Mouse (Mus musculus) neural tube, embryonic 15.5 days (tissue): ENCODE data around the gene 1700001P01Rik. TPM values are rescaled to one million over a fixed set of nuclear protein-coding genes. Genes with fewer than 3 reads are reported as not detected.
A peak's percentile ranks its signal among the peaks of the same experiment; 100 is the strongest.

Experiments used
- ATAC-seq: fragments of 200-750 bp; cut with Nextera tagmentation; 2 replicates; pipeline ENCODE4 v1.8.0; 2017; ENCODE audit warnings: mild to moderate bottlenecking, moderate TSS enrichment, moderate library complexity; ENCODE audit not compliant: low FRiP score
- H3K27ac ChIP-seq: fragments of 300-500 bp; sonication (generic); replicated peaks from 2 replicates; pipeline ENCODE4 v1.5.1; 2015; ENCODE audit warnings: mild to moderate bottlenecking, inconsistent platforms
- H3K27me3 ChIP-seq: fragments of 300-500 bp; sonication (generic); replicated peaks from 2 replicates; pipeline ENCODE4 v1.6.1; 2015; ENCODE audit warnings: inconsistent platforms
- H3K36me3 ChIP-seq: fragments of 300-500 bp; sonication (generic); 2 replicates; pipeline ENCODE4 v1.6.1; 2015; ENCODE audit warnings: inconsistent platforms
- H3K4me1 ChIP-seq: fragments of 300-500 bp; sonication (generic); 2 replicates; pipeline ENCODE4 v1.6.1; 2015; ENCODE audit warnings: inconsistent platforms
- H3K4me2 ChIP-seq: fragments of 300-500 bp; sonication (generic); 2 replicates; pipeline ENCODE4 v1.6.1; 2015; ENCODE audit warnings: inconsistent platforms, mild to moderate bottlenecking, moderate library complexity
- H3K4me3 ChIP-seq: fragments of 300-500 bp; sonication (generic); replicated peaks from 2 replicates; pipeline ENCODE4 v1.5.1; 2015; ENCODE audit warnings: mild to moderate bottlenecking, inconsistent platforms
- H3K9ac ChIP-seq: fragments of 300-500 bp; sonication (generic); replicated peaks from 2 replicates; pipeline ENCODE4 v1.6.1; 2015; ENCODE audit warnings: mild to moderate bottlenecking, inconsistent platforms
- H3K9me3 ChIP-seq: fragments of 300-500 bp; sonication (generic); replicated peaks from 2 replicates; pipeline ENCODE4 v1.6.1; 2016; ENCODE audit warnings: inconsistent platforms
- WGBS: fragments of 180-500 bp; shearing (Covaris S2); methylation state at CpG from one replicate; pipeline ENCODE4 v1.1.7; 2015; ENCODE audit warnings: mixed read lengths; 5-methylcytosine and 5-hydroxymethylcytosine counted together
- polyA plus RNA-seq: library from polyadenylated mRNA; unstranded; fragments of >200 nt; fragmentation: Nextera tagmentation; extraction: Ambion mirVana; gene quantifications from 2 replicates; pipeline ENCODE4 v1.2.1, GENCODE M21; 2015

Gene 1700001P01Rik
- polyA plus RNA-seq, 1 experiment from 2014 or later, result 0.88 TPM

DNA sequence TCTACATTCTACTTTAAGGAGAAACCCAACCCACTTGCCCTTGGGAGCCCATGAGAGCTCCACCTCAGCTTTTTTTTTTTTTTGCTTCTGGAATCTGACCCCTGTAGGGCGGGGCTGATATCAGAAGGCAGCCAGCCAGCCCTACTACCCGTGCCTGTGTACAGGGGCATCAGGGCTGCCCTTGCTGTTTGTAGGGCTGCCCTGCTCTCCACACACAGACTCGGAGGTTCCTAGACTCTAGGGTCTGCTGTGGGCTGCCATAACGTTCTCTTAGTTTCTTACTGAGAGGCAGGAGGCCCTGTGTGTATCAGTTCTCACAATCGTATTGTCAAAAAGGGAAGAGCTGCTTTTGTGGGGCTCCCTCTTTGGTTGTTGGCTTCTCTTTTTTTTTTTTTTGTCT lies 41.7 kb upstream of the 1700001P01Rik start:
- peaks cover 50% of the 10 kb centered on the region for H3K36me3 ChIP-seq
- H3K4me1 ChIP-seq, result peaks cover 64% of the 10 kb centered on the region
- 60% methylated on average over 5 of the region's 5 CpGs for WGBS

DNA sequence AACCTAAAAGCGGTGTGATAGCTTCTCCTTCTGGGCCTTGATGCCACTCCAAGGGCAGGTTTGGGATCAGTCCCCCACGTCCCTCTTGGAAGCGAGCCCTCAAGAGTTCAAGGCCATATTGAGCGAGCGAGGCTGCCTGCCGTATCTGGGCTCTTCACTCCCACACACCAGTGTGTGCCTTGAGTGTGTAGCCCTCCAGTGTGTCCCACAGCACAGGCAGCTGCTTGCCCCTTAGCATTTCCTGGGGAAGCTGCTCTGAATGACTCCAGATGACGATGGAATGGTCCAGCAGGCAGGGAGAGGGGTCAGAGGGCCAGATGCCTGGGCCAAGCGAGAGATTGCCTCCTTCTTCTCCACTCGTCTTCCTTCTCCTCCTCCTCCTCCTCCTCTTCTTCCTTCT lies 41.2 kb upstream of the 1700001P01Rik start:
- peaks cover 50% of the 10 kb centered on the region for H3K36me3 ChIP-seq
- H3K4me1 ChIP-seq, result peaks cover 68% of the 10 kb centered on the region
- H3K9ac ChIP-seq, result no peak overlapping the region
- 73% methylated on average over 9 of the region's 9 CpGs for WGBS
- H3K4me3 ChIP-seq, result no peak overlapping the region
- no peak overlapping the region for H3K4me2 ChIP-seq
- no peaks in the 10 kb centered on the region for H3K27me3 ChIP-seq
- no peaks in the 10 kb centered on the region for H3K9me3 ChIP-seq
- ATAC-seq, result no peak
- H3K27ac ChIP-seq, result peak overlapping the region; percentile 51; the same call in 1 of the 2 replicates

More for the DNA sequence above, 41.7 kb upstream of the 1700001P01Rik start:
- Histone ChIP-seq H3K4me3 (no peak overlapping the region), H3K4me2 (no peak overlapping the region), H3K27ac (peak overlapping the region; percentile 51), H3K9me3 (no peaks in the 10 kb centered on the region), H3K27me3 (no peaks in the 10 kb centered on the region), H3K9ac (no peak overlapping the region)
- no peak for ATAC-seq

DNA sequence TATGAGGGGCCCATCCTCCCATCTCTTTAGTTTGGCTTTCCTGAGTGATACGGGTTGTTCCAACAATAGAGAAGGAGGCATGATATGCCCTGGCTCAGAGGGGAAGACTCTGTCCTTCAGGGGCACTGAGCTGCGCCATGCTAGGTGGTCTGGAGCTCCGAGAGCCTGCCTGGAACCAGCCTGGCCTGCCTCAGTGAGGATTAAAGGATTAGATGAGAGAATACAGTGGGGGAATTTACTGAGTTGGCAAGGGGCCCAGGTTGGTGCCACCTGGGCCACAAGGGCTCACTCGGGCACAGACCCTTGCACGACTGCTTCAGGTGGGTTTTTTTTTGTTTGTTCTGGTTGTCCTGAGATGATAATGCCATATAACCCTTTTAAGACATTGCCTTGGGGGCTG lies 40.5 kb upstream of the 1700001P01Rik start:
- no peak overlapping the region for H3K9ac ChIP-seq
- no peaks in the 10 kb centered on the region for H3K9me3 ChIP-seq
- H3K4me3 ChIP-seq, result no peak overlapping the region
- H3K4me2 ChIP-seq, result no peak overlapping the region
- H3K4me1 ChIP-seq, result peaks cover 72% of the 10 kb centered on the region
- ATAC-seq, result no peak
- H3K27me3 ChIP-seq, result no peaks in the 10 kb centered on the region
- H3K36me3 ChIP-seq, result peaks cover 46% of the 10 kb centered on the region
- WGBS, result 78% methylated on average over 5 of the region's 5 CpGs
- H3K27ac ChIP-seq, result no peak overlapping the region

DNA sequence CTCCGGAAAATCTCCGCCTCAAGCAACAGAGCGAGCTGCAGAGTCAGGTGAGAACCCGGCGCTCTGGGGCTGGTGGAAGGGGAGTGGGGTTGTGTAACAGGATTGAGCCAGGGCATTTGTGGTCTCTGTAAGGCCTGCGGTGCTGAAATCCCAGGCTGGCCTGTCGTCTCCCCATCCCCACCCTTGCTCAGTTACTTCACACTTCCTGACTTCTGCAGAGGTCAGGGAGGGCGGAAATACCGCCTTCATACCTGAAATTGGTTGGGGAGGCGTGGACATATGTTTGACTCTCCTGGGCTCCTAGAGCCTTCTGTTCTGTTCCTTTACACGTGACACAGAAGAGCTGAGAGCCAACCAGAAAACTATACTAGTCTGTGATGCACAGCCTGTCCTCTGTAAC lies 40.0 kb upstream of the 1700001P01Rik start:
- 95% methylated on average over 11 of the region's 11 CpGs for WGBS
- no peak for ATAC-seq
- H3K27me3 ChIP-seq, result no peaks in the 10 kb centered on the region
- no peak overlapping the region for H3K4me2 ChIP-seq
- H3K9ac ChIP-seq, result no peak overlapping the region
- H3K4me1 ChIP-seq, result peaks cover 72% of the 10 kb centered on the region
- H3K36me3 ChIP-seq, result peaks cover 42% of the 10 kb centered on the region
- H3K9me3 ChIP-seq, result no peaks in the 10 kb centered on the region
- H3K4me3 ChIP-seq, result no peak overlapping the region
- H3K27ac ChIP-seq, result no peak overlapping the region

- 76% methylated on average over 17 of the region's 17 CpGs for WGBS
- Histone ChIP-seq H3K27me3 (no peaks in the 10 kb centered on the region), H3K9me3 (no peaks in the 10 kb centered on the region), H3K4me1 (peaks cover 76% of the 10 kb centered on the region), H3K4me3 (no peak overlapping the region), H3K9ac (no peak overlapping the region), H3K4me2 (no peak overlapping the region), H3K36me3 (peaks cover 37% of the 10 kb centered on the region), H3K27ac (peak overlapping the region; percentile 83; the same call in 1 of the 2 replicates)
- ATAC-seq, result no peak
Observed at GRCm38 (mm10) chr11:97813746-97814515, 38.2 kb upstream of the 1700001P01Rik start.

- Histone ChIP-seq H3K36me3 (peaks cover 41% of the 10 kb centered on the region), H3K27me3 (no peaks in the 10 kb centered on the region), H3K4me1 (peaks cover 76% of the 10 kb centered on the region), H3K27ac (peak overlapping the region; percentile 83), H3K9me3 (no peaks in the 10 kb centered on the region), H3K4me3 (no peak overlapping the region), H3K9ac (no peak overlapping the region), H3K4me2 (peak overlapping the region; percentile 46)
- peak; percentile 10; the same call in 1 of the 2 replicates for ATAC-seq
- 39% methylated on average over 7 of the region's 7 CpGs for WGBS
Observed at GRCm38 (mm10) chr11:97813085-97813484, 37.4 kb upstream of the 1700001P01Rik start.

GRCm38 (mm10) chr11:97812491-97812921 lies 36.8 kb upstream of the 1700001P01Rik start:
- 31% methylated on average over 3 of the region's 3 CpGs for WGBS
- Histone ChIP-seq H3K9ac (peak overlapping the region; percentile 28; the same call in 1 of the 2 replicates), H3K36me3 (peaks cover 46% of the 10 kb centered on the region), H3K4me1 (peaks cover 78% of the 10 kb centered on the region), H3K27ac (peak overlapping the region; percentile 83), H3K4me2 (peak overlapping the region; percentile 46), H3K9me3 (no peaks in the 10 kb centered on the region), H3K4me3 (0 out of 2 replicates have a peak overlapping the region, but pooled peaks have one; percentile 5), H3K27me3 (no peaks in the 10 kb centered on the region)
- peak; percentile 88 for ATAC-seq

GRCm38 (mm10) chr11:97811569-97812362 lies 36.0 kb upstream of the 1700001P01Rik start:
- peak overlapping the region; percentile 83 for H3K27ac ChIP-seq
- no peaks in the 10 kb centered on the region for H3K27me3 ChIP-seq
- H3K4me3 ChIP-seq, result no peak overlapping the region
- peaks cover 50% of the 10 kb centered on the region for H3K36me3 ChIP-seq
- peaks cover 78% of the 10 kb centered on the region for H3K4me1 ChIP-seq
- peak overlapping the region; percentile 46 for H3K4me2 ChIP-seq
- H3K9ac ChIP-seq, result peak overlapping the region; percentile 17; the same call in 1 of the 2 replicates
- ATAC-seq, result peak; percentile 32; the same call in 1 of the 2 replicates
- WGBS, result 29% methylated on average over 12 of the region's 13 CpGs
- H3K9me3 ChIP-seq, result no peaks in the 10 kb centered on the region

DNA sequence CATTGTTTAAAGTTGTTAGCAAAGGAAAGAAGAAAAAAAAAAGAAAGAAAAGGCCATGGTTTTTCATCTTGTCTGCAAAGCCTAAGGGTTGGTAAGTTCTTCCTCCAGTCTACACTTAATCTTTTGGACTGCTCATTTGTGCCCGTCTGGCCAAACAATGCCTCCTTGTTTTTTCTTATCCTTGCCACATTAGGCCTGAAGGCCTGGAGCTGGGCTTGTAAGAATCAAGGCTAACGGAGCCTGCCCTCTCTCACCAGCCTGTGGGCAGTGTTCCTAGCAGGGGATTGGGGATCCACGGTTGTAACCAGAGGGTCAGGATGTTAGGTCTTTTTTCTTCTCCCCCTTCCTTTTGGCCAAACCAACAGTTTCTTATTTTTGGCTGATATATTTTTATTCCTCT lies 35.3 kb upstream of the 1700001P01Rik start:
- peaks cover 85% of the 10 kb centered on the region for H3K4me1 ChIP-seq
- H3K9ac ChIP-seq, result no peak overlapping the region
- H3K4me2 ChIP-seq, result no peak overlapping the region
- H3K27me3 ChIP-seq, result no peaks in the 10 kb centered on the region
- no peak overlapping the region for H3K4me3 ChIP-seq
- 22% methylated on average over 3 of the region's 3 CpGs for WGBS
- peak overlapping the region; percentile 4; the same call in 1 of the 2 replicates for H3K27ac ChIP-seq
- peaks cover 42% of the 10 kb centered on the region for H3K36me3 ChIP-seq
- ATAC-seq, result no peak
- H3K9me3 ChIP-seq, result no peaks in the 10 kb centered on the region

- Histone ChIP-seq H3K9me3 (no peaks in the 10 kb centered on the region), H3K4me3 (no peak overlapping the region), H3K27ac (peak overlapping the region; percentile 4; the same call in 1 of the 2 replicates), H3K36me3 (peaks cover 36% of the 10 kb centered on the region), H3K4me2 (no peak overlapping the region), H3K9ac (no peak overlapping the region), H3K4me1 (peaks cover 85% of the 10 kb centered on the region), H3K27me3 (no peaks in the 10 kb centered on the region)
- WGBS, result 87% methylated on average over 7 of the region's 7 CpGs
- ATAC-seq, result no peak
Observed at GRCm38 (mm10) chr11:97810356-97810755, 34.6 kb upstream of the 1700001P01Rik start.

DNA sequence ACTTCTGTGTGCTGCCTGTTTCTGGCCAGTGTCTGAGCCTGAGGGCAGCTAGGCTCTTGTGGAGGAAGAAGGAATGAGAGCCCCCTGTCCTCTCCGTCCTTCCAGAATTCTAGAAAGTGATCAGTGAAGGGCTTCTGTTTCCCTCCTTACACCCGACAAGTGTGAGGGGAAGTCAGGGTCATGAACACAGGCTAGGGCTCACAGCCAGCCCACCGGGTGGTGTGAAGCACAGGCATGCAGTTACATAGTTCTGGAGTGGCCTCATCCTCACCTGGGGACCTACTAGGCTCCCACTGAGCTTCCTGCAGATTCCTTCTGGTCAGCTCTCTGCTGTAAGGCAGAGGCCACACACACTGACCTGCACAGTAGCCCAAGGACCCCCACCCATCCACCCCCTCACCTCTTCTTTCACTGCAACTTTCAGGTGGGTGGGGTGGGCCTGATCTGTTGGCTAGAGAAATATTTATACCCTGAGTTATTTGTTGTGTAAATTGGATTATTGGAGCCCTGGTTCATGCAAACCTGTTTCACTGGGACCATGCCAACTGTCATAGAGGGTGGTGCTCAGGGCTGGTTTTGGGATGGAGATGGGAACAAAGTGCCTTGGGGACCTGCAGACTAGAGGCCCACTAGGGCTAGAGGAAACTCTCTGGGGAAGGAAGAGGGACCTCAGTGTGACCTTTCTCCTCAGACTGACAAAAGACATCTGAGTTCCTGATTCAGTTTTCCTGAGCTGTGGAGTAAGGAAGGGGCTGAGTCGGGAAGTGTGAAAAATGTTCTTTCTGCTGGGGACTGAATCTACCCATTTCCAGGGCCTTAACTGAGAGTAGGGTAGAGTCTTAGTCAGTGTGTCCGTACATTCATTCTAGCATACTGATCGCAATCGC lies 33.8 kb upstream of the 1700001P01Rik start:
- no peaks in the 10 kb centered on the region for H3K27me3 ChIP-seq
- no peak overlapping the region for H3K4me2 ChIP-seq
- H3K27ac ChIP-seq, result peak overlapping the region; percentile 24; the same call in 1 of the 2 replicates
- H3K4me1 ChIP-seq, result peaks cover 93% of the 10 kb centered on the region
- H3K9ac ChIP-seq, result no peak overlapping the region
- WGBS, result 75% methylated on average over 7 of the region's 7 CpGs
- H3K4me3 ChIP-seq, result no peak overlapping the region
- ATAC-seq, result no peak
- peaks cover 27% of the 10 kb centered on the region for H3K36me3 ChIP-seq
- H3K9me3 ChIP-seq, result no peaks in the 10 kb centered on the region
